In the genomic region with DNA sequence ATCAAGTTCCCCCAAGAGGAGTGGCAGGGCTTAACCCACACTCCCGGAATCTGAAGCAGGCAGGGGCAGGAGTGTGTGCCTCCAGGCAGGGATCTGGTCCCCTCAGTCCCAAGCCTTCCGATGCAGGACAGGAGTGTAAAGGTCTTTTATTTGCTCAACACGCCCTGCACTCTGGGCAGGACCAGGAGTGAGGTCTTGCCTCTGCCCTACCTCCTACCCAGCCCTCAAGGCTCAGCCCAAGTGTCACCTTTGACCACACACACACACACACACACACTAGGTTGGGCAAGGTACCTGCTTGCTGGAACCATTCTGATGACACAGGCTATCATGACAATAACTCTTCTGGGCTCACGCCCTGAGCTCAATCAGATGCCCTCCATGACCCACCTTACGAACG, we compare ENCODE assay signal across 19 mouse cellular contexts. TPM values are rescaled to one million over a fixed set of nuclear protein-coding genes. Genes with fewer than 3 reads are reported as not detected.
DNase-seq lines count a peak whose midpoint lies in the region; ATAC-seq and TF ChIP-seq lines count a peak whose summit lies in the region.
"Had no signal": no experiment of that assay in that cellular context is flagged by ENCODE, and none has a peak within 500 bp of the region (broad histone marks: within the 10 kb centered on the region; RNA-seq: fewer than 3 reads in every experiment).

No protein-coding gene starts in this region.

- H3K4me1 ChIP-seq in forebrain, embryonic 10.5 days, result peaks cover 47% of the 10 kb centered on the region
- H3K4me1 ChIP-seq in forebrain, embryonic 12.5 days, result peaks cover 10% of the 10 kb centered on the region
- H3K4me1 ChIP-seq in liver, adult 2 months (ENCODE audit: control insufficient read depth, insufficient read depth, low read length), result peaks cover 36% of the 10 kb centered on the region
- peaks cover 25% of the 10 kb centered on the region for H3K4me1 ChIP-seq in liver, embryonic 12.5 days

- H3K27ac ChIP-seq in forebrain, embryonic 10.5 days, result no peak overlapping the region
- H3K27ac ChIP-seq in forebrain, embryonic 12.5 days, result no peak overlapping the region
- peak overlapping the region; percentile 88 for H3K27ac ChIP-seq in liver, adult 2 months (replicated peaks; ENCODE audit: insufficient read depth, low read depth, low read length)
- no peak overlapping the region for H3K27ac ChIP-seq in liver, embryonic 12.5 days
- H3K27ac ChIP-seq: embryonic facial prominence, embryonic 13.5 days; forebrain, embryonic 13.5 days had no signal

- no peak for TF ChIP-seq POLR2A in liver, adult 2 months (IDR thresholded peaks at IDR 0.05; ENCODE audit: extremely low read depth, insufficient read depth, low read length)

- TF ChIP-seq CTCF in liver, adult 2 months (IDR thresholded peaks at IDR 0.05; ENCODE audit: low read depth, low read length), result no peak

- H3K36me3 ChIP-seq in forebrain, embryonic 10.5 days (replicated peaks), result no peaks in the 10 kb centered on the region
- no peaks in the 10 kb centered on the region for H3K36me3 ChIP-seq in forebrain, embryonic 12.5 days (replicated peaks)
- no peaks in the 10 kb centered on the region for H3K36me3 ChIP-seq in liver, adult 2 months (ENCODE audit: control insufficient read depth, insufficient read depth, low read length)
- no peaks in the 10 kb centered on the region for H3K36me3 ChIP-seq in liver, embryonic 12.5 days
- H3K36me3 ChIP-seq: embryonic facial prominence, embryonic 13.5 days had no signal

- no peak for ATAC-seq in forebrain, embryonic 12.5 days (ENCODE audit: low FRiP score)
- no peak; the same call in 1 of the 2 replicates for ATAC-seq in liver, embryonic 12.5 days
- ATAC-seq: forebrain, embryonic 13.5 days; inflammation-experienced regulatory T-cells, adult 6 months had no signal

- H3K9me3 ChIP-seq in forebrain, embryonic 10.5 days, result no peaks in the 10 kb centered on the region
- no peaks in the 10 kb centered on the region for H3K9me3 ChIP-seq in forebrain, embryonic 12.5 days
- H3K9me3 ChIP-seq in liver, embryonic 12.5 days (replicated peaks), result no peaks in the 10 kb centered on the region
- H3K9me3 ChIP-seq: embryonic facial prominence, embryonic 13.5 days; forebrain, embryonic 13.5 days had no signal

- 85% methylated on average over 6 of the region's 6 CpGs for WGBS in forebrain, embryonic 10.5 days
- 93% methylated on average over 6 of the region's 6 CpGs for WGBS in forebrain, embryonic 12.5 days
- WGBS in liver, adult 2 months, result 26% methylated on average over 6 of the region's 6 CpGs
- 64% methylated on average over 6 of the region's 6 CpGs for WGBS in liver, embryonic 12.5 days (ENCODE audit: insufficient replicate concordance)

- no peak overlapping the region for H3K4me2 ChIP-seq in forebrain, embryonic 12.5 days
- H3K4me2 ChIP-seq in liver, embryonic 12.5 days, result peak overlapping the region; percentile 87; the same call in 1 of the 2 replicates

- peaks cover 9% of the 10 kb centered on the region for H3K27me3 ChIP-seq in forebrain, embryonic 10.5 days (ENCODE audit: poor library complexity, severe bottlenecking)
- 0 out of 2 replicates have a peak, but pooled peaks cover 7% of the 10 kb centered on the region for H3K27me3 ChIP-seq in forebrain, embryonic 12.5 days
- no peaks in the 10 kb centered on the region for H3K27me3 ChIP-seq in liver, adult 2 months (ENCODE audit: control insufficient read depth, insufficient read depth, low read length)
- peaks cover 30% of the 10 kb centered on the region for H3K27me3 ChIP-seq in liver, embryonic 12.5 days (replicated peaks)
- H3K27me3 ChIP-seq: forebrain, embryonic 13.5 days had no signal

- DNase-seq in forebrain, embryonic 10.5 days (ENCODE audit: extremely low spot score, low spot score), result no peak
- peak; percentile 78 for DNase-seq in liver, adult 2 months (ENCODE audit: extremely low read depth, low read depth, low spot score)
- no peak for DNase-seq in liver
- peak; percentile 67 for DNase-seq in yolk sac, embryonic 10.5 days (ENCODE audit: low spot score)
- DNase-seq in left cerebral cortex, postnatal 14 days (ENCODE audit: low spot score in 2 of 2), result no peak
- DNase-seq in embryo, embryonic 9.5 days (ENCODE audit: extremely low spot score), result no peak
- DNase-seq: adrenal gland, adult 8-10 months; cerebellum, postnatal 25 days; lung, embryonic 14.5 days; right cerebral cortex, postnatal 4 days had no signal

- intact Hi-C loops in left cerebral cortex, postnatal 14 days (cut with DNase I), result no loop called here

- no peak overlapping the region for H3K9ac ChIP-seq in forebrain, embryonic 12.5 days
- H3K9ac ChIP-seq in liver, adult 2 months (ENCODE audit: low read depth, low read length), result peak overlapping the region; percentile 50
- no peak overlapping the region for H3K9ac ChIP-seq in liver, embryonic 12.5 days
- H3K9ac ChIP-seq: embryonic facial prominence, embryonic 13.5 days; forebrain, embryonic 13.5 days had no signal

- H3K4me3 ChIP-seq in forebrain, embryonic 10.5 days, result peak overlapping the region; percentile 79; the same call in 1 of the 2 replicates
- H3K4me3 ChIP-seq in forebrain, embryonic 12.5 days (replicated peaks), result no peak overlapping the region
- peak overlapping the region; percentile 43; the same call in 1 of the 2 replicates for H3K4me3 ChIP-seq in liver, adult 2 months (ENCODE audit: insufficient read depth, low read depth, low read length)
- no peak overlapping the region for H3K4me3 ChIP-seq in liver, embryonic 12.5 days

- H3K79me2 ChIP-seq in liver, adult 2 months (ENCODE audit: control insufficient read depth, insufficient read depth, low read length), result peaks cover 16% of the 10 kb centered on the region

RNA-seq across cellular contexts. Expression of a gene that starts 1.6 kb away (rescaled TPM):
- polyA plus RNA-seq in forebrain, embryonic 10.5 days (2016; fragmentation: Nextera tagmentation; extraction: Ambion mirVana), result 4.4 and 4.5 TPM in 2 replicates
- polyA plus RNA-seq in forebrain, embryonic 12.5 days (2016; fragmentation: Nextera tagmentation; extraction: Ambion mirVana), result 4.5 and 6.1 TPM in 2 replicates
- 8.0 and 15.4 TPM in 2 replicates for total RNA-seq in liver, adult 2 months (2014; rRNA removed)
- 29.2 and 35.8 TPM in 2 replicates for polyA plus RNA-seq in liver, adult 2 months (2012; rRNA removed)
- polyA plus RNA-seq in liver, embryonic 12.5 days (2016; fragmentation: Nextera tagmentation; extraction: Ambion mirVana), result 1.9 and 2.0 TPM in 2 replicates
- total RNA-seq in left cerebral cortex, postnatal 14 days (2021), result 10 to 100 TPM; 55.8 to 63.6 TPM

RNA-seq across cellular contexts. Expression of a gene that starts 7.3 kb away (rescaled TPM):
- polyA plus RNA-seq in forebrain, embryonic 10.5 days (2016; fragmentation: Nextera tagmentation; extraction: Ambion mirVana), result 0.22 and 0.67 TPM in 2 replicates
- 0.20 and 0.28 TPM in 2 replicates for polyA plus RNA-seq in forebrain, embryonic 12.5 days (2016; fragmentation: Nextera tagmentation; extraction: Ambion mirVana)
- not detected in 2 replicates for total RNA-seq in liver, adult 2 months (2014; rRNA removed)
- polyA plus RNA-seq in liver, adult 2 months (2012; rRNA removed), result not detected in 2 replicates
- not detected in 2 replicates for polyA plus RNA-seq in liver, embryonic 12.5 days (2016; fragmentation: Nextera tagmentation; extraction: Ambion mirVana)
- total RNA-seq in left cerebral cortex, postnatal 14 days (2021), result not detected
- total RNA-seq: adrenal gland, adult 8-10 months; gastrocnemius, adult 8-10 months; heart, postnatal 36 days; left cerebral cortex, adult 8-10 months had no signal
- polyA plus RNA-seq: embryonic facial prominence, embryonic 13.5 days; forebrain, embryonic 13.5 days; inflammation-experienced regulatory T-cells, adult 6 months; lung, embryonic 14.5 days; testis, adult 2 months had no signal

Comparison
In these comparisons a context has a peak if more than half of its experiments do, and no peak if none do; other contexts are left out.
1. DNase-seq: peak in liver, adult 2 months (single experiment) and yolk sac, embryonic 10.5 days (single experiment); none in forebrain, embryonic 10.5 days (single experiment), liver (single experiment), left cerebral cortex, postnatal 14 days (0 of 2) and embryo, embryonic 9.5 days (single experiment).
2. H3K4me3 ChIP-seq: peak in forebrain, embryonic 10.5 days (single experiment) and liver, adult 2 months (single experiment); none in forebrain, embryonic 12.5 days (single experiment) and liver, embryonic 12.5 days (single experiment).